Mouse (Mus musculus) T-helper 2 cell (primary cell): ENCODE results near the gene Ampd2.

Source experiments
- in situ Hi-C: fragments of 300-600 bp; cut with MboI, MseI; formaldehyde crosslinking; loops from one replicate; pipeline ENCODE4 v1.15.1; 2025; ENCODE audit warnings: high pct_unique_total_duplicates

The Ampd2 gene

DNA sequence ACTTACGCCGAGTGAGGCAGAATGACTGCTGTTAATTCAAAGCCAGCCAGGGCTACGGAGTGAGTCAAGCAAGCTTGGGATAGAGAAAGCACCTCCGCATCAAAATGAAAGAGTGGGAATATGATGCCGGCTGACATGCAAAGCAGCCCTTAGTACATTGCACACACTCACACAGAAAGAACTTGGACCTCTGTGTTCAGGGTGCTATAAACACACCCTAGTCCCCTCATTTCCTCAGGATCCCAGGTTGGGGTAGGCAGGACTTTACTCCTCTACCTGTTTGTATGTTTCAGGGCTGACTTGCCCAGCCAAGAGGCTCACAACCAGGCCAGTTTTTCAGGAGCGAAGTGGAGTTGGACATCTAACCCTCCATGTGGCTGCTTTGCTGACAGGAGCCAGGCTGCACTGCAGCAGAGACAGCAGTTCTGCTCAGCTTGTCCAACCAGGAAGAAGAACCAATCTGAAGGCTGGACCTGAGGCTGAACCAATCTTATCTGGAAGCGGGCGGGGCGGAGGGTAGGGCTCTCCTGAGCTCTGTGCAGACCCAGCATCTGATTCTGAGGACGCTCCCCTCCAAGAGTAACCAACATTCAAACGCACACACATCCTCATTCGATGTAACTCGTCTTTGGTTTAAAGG lies 17.1 kb downstream of the Ampd2 start:
- in situ Hi-C loops = no loop called here

DNA sequence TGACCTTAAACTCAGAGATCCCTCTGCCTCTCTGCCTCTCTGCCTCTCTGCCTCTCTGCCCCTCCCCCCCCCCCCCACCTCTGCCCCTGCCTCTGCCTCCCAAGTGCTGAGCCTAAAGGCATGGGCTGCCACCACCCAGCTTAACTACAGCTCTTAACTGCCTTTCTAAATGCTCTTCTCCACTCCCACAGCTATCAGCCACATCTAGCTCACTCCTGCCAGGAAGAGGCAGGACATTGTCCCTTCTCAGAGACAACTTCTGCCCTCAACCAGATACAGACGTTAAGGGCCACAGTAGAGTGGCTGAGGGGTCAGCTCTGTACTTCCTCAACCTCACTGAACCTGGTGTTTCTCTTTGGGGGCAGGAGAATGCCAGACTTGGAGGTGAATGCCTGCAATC lies 17.6 kb downstream of the Ampd2 start:
- in situ Hi-C loops = no loop called here

DNA sequence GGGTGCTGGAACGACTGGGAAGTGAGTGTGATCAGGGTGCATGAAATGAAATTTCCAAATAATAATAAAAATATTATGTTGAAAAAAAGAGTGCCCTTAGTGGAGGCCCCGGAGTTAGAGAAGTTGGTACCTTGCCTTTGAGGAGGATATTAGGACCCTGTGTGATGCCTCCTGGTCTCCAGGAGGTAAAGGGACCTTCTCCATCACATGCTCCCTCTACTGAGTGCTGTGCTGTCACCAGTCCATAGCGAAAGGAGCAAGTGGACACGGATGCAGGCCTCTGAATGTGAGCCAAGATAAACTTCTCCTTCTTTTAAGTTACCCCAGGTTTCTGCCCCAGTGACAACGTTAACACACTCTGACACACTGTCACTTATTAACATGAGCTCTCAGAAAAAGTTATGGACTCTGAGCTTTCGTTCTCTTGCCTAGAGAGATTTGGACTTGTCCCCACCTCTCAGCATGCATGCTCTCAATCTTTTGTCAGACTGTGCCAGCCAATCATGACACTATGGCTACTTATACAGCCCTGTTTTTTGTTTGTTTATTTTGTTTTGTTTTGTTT lies 19.0 kb downstream of the Ampd2 start:
- in situ Hi-C loops = no loop called here

- in situ Hi-C loops = no loop called here
Measured at GRCm38 (mm10) chr3:108065551-108065950, 20.9 kb downstream of the Ampd2 start.

- in situ Hi-C loops = no loop called here
Measured at GRCm38 (mm10) chr3:108064672-108065071, 21.8 kb downstream of the Ampd2 start.

- in situ Hi-C loops = no loop called here
Measured at GRCm38 (mm10) chr3:108062648-108063047, 23.8 kb downstream of the Ampd2 start.

DNA sequence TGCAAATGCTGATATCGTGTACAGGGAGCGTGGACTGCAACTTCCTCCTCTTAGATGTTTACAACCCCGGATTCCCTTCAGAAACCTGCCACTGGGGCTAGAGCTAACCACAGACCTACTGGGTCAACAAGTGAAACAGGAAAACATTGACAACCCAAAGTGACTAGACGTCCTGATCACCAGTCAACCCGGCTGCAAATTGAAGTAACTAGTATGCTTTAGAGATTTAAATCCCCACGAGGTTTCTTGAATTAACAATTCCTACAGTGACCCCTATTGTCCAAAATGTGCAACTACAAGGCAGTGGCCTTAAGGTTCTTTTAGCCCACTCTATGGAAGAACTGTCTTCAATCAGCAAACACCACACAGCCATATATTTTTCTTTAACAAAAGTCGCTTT lies 25.0 kb downstream of the Ampd2 start:
- in situ Hi-C loops = no loop called here

DNA sequence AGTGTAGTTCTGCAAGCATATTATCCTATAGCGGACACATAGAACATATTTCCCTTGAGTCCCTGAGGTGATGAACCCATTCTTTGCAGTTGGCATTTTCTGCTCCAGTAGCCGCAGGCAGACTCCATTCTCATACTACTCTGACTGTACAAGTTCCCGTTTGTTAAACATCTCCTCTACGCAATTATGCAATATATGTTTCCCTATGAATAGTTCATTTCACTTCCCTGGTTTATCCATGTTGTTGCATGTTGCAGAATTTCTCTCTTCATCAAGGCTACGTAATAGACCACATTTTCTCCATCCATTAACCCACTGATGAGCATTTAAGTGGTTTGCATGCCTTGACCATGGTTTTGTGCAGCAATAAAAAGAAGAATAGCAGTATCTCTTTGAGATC lies 36.0 kb downstream of the Ampd2 start:
- in situ Hi-C loops = no loop called here

DNA sequence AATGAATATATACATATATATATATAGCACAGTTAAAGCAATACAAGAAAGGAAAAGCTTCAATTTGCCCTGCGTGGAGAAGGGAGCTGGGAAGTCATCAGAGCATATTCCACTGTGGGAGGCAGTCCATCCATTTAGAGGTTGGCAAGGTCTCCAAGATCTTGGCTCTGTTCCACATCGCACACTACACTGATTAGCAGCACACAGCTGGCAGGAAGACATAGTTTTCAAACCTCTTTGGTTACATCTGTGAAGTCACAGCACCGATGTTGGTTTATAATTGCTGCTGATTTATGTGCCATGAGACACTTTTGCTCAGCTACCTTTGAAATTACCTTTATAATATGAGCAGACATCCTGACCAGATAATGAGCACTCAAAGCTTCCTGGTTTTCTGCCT lies 38.1 kb downstream of the Ampd2 start:
- in situ Hi-C loops = no loop called here

DNA sequence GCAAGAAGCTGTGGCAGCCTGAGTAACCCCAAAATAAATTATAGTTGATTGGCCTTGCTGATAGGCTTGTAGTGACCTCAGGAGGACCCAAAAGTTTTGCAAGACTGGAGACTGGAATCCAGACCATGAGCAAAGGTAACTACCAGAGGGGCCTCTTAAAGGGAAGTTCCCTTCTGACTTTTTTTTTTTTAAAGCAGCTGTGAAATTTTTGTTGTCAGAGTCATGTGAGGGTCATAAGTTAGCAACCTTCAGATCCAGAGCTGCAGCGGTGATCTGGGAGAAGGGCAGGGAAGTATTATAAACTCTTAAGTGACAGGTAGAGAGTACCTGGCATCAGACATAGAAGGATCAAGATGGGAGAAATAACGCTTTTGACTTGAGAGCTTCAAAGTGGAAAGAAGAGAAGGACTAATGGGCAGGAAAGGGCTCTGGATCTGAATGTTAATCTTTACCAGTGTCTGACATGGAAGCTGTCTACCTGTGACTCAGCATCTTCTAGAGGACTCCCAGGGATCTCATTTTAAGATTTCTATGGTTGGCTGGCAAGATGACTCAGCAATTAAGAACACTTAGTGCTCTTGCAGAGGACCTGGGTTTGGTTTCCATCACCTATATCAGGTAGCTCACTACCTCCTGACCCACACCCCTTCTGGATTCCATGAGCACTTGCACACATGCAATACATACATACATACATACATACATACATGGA lies 39.4 kb downstream of the Ampd2 start:
- in situ Hi-C loops = no loop called here

- in situ Hi-C loops = no loop called here
Measured at GRCm38 (mm10) chr3:108044394-108045140, 41.9 kb downstream of the Ampd2 start, which contains the start of gene Gstm4. Gene Gstm4, minus strand, starts transcription at chr3:108044894.

- in situ Hi-C loops = no loop called here
Measured at GRCm38 (mm10) chr3:108033156-108033555, 53.3 kb downstream of the Ampd2 start.

- in situ Hi-C loops = no loop called here
Measured at GRCm38 (mm10) chr3:108032113-108032512, 54.3 kb downstream of the Ampd2 start.

DNA sequence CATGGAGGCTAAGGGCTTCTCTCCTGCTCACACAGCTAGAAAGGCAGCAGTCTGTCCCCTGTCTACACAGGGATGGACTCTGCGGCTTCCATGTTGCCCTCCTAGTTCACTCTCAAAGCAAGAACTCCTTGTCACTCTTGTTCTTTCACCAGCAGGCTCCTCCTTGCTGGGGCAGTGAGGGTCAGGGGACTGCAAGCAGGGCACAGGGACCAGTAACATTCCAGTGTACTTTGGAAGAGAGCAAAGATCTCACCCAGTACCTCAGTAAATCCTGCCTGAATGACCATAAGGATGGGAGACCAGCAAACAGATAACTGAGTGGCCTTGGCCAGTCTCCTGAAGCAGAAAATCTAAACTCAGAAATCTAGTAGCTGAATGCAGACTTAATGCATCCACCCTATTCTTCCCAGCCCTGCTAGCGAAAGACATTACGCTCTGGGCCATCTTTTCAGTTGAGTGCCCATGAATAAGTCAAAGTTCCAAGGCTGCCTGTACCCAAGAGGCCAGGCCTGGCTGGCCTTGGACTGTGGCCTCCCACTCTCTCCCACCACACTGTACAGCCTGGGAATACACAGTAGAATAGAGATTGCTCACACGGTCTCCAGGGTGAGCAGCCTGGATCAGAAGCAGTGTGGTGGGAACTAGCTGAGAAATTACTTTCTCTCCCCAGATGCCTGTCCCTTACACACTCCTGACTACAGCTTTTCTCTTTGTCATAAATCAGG lies 57.6 kb downstream of the Ampd2 start:
- in situ Hi-C loops = no loop called here

GRCm38 (mm10) chr3:108026597-108026996 lies 59.9 kb downstream of the Ampd2 start:
- in situ Hi-C loops = no loop called here

- in situ Hi-C loops = no loop called here
Measured at GRCm38 (mm10) chr3:108026049-108026448, 60.4 kb downstream of the Ampd2 start.

DNA sequence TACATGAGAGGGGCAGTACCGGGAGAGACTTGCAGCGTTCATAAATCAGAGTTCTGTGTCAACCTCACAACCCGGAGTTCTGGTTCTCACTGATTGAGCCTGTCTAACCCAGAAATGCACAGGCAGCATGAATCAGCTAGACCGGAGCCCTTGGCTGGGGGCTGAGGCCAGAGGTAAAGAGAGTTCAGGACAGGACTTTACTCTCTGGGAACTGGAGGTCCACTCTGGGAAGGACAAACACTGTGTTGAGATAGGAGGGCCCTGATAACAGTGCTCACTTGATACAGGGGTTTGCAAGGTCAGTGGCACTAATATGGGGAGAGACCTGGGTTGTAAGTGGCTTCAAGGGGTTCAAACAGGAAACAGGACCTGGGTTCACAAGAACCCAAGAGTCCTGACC lies 61.1 kb downstream of the Ampd2 start:
- in situ Hi-C loops = no loop called here
